Mouse (Mus musculus) CH12.LX (cell line): ENCODE results near the gene Tcea3. TPM values are rescaled to one million over a fixed set of nuclear protein-coding genes. Genes with fewer than 3 reads are reported as not detected.

Source experiments
- DNase-seq: peaks from one replicate; pipeline ENCODE4 v3.0.0-alpha.2; 2013; ENCODE audit errors: extremely low read depth
- H3K27ac ChIP-seq: 2 replicates; pipeline ENCODE4 v1.5.1; 2012; ENCODE audit warnings: low read depth, mild to moderate bottlenecking, control low read depth, moderate library complexity; ENCODE audit not compliant: insufficient read depth
- H3K27me3 ChIP-seq: replicated peaks from 2 replicates; pipeline ENCODE3; 2012; ENCODE audit warnings: inconsistent platforms
- H3K36me3 ChIP-seq, 2 experiments: replicated peaks in 1 of 2; 2 replicates each; pipeline versions ENCODE3 to v1.6.1; 2012; ENCODE audit warnings: inconsistent platforms in 1 of 2, low read length in 1 of 2, mild to moderate bottlenecking in 1 of 2, mixed read lengths in 1 of 2, moderate library complexity in 1 of 2; ENCODE audit not compliant: control insufficient read depth in 1 of 2, insufficient read depth in 1 of 2
- H3K4me1 ChIP-seq, 2 experiments: 2 replicates each; pipeline ENCODE4 v1.6.1; 2012; ENCODE audit warnings: inconsistent platforms in 1 of 2, moderate library complexity in 1 of 2; ENCODE audit not compliant: insufficient read depth in 2 of 2, control insufficient read depth in 1 of 2
- H3K4me2 ChIP-seq: 2 replicates; pipeline ENCODE4 v1.6.1; 2012; ENCODE audit warnings: low read depth, mild to moderate bottlenecking, control low read depth; ENCODE audit not compliant: poor library complexity, insufficient read depth, severe bottlenecking
- H3K4me3 ChIP-seq, 3 experiments: fragments of 150-350 bp in 1 of 3; sonication (generic) in 1 of 3; replicated peaks in 1 of 3; 2 replicates each; pipeline versions ENCODE3 to v1.5.1; 2011 to 2012; ENCODE audit warnings: low read depth in 2 of 3, low read length in 2 of 3, mild to moderate bottlenecking in 2 of 3, moderate library complexity in 2 of 3, control low read depth in 1 of 3, improper control_type of control experiment in 1 of 3, inconsistent platforms in 1 of 3, mixed read lengths in 1 of 3; ENCODE audit not compliant: poor library complexity in 1 of 3
- H3K79me2 ChIP-seq: replicated peaks from 2 replicates; pipeline ENCODE4 v1.6.1; 2012; ENCODE audit warnings: mild to moderate bottlenecking, moderate library complexity; ENCODE audit not compliant: control insufficient read depth, poor library complexity, insufficient read depth, severe bottlenecking; ENCODE audit errors: extremely low read depth
- H3K9ac ChIP-seq: 2 replicates; pipeline ENCODE4 v1.6.1; 2012; ENCODE audit warnings: low read depth, mild to moderate bottlenecking, control low read depth, moderate library complexity; ENCODE audit not compliant: insufficient read depth
- H3K9me3 ChIP-seq: replicated peaks from 2 replicates; pipeline ENCODE3; 2012; ENCODE audit warnings: low read length, inconsistent platforms, mixed read lengths
- BHLHE40 ChIP-seq: IDR thresholded peaks from 2 replicates; pipeline ENCODE4 v1.6.1; 2011; ENCODE audit warnings: mild to moderate bottlenecking, low read depth, low read length, improper control_type of control experiment
- CHD1 ChIP-seq: IDR thresholded peaks from 2 replicates; pipeline ENCODE4 v1.6.1; 2012; ENCODE audit warnings: low read depth, low read length, improper control_type of control experiment, inconsistent platforms
- CHD2 ChIP-seq: IDR thresholded peaks from 2 replicates; pipeline ENCODE4 v1.6.1; 2011; ENCODE audit warnings: low read length, improper control_type of control experiment
- ELF1 ChIP-seq: IDR thresholded peaks from 2 replicates; pipeline ENCODE4 v1.6.1; 2014; ENCODE audit warnings: low read depth, mild to moderate bottlenecking, inconsistent platforms, low read length, improper control_type of control experiment
- EP300 ChIP-seq: IDR thresholded peaks from 2 replicates; pipeline ENCODE4 v1.6.1; 2011; ENCODE audit warnings: low read length, improper control_type of control experiment
- HCFC1 ChIP-seq: IDR thresholded peaks from 2 replicates; pipeline ENCODE4 v1.6.1; 2012; ENCODE audit warnings: low read depth, mild to moderate bottlenecking, inconsistent platforms, low read length, improper control_type of control experiment
- IRF4 ChIP-seq: IDR thresholded peaks from 2 replicates; pipeline ENCODE4 v1.6.1; 2014; ENCODE audit warnings: low read depth, mild to moderate bottlenecking, inconsistent platforms, low read length, improper control_type of control experiment
- KAT2A ChIP-seq: IDR thresholded peaks from 2 replicates; pipeline ENCODE4 v1.6.1; 2012; ENCODE audit warnings: low read length, improper control_type of control experiment, inconsistent platforms; ENCODE audit not compliant: insufficient replicate concordance
- MAFK ChIP-seq: IDR thresholded peaks from 2 replicates; pipeline ENCODE4 v1.6.1; 2011; ENCODE audit warnings: low read length, improper control_type of control experiment; ENCODE audit not compliant: insufficient replicate concordance
- MAX ChIP-seq: IDR thresholded peaks from 2 replicates; pipeline ENCODE4 v1.6.1; 2011; ENCODE audit warnings: low read length, improper control_type of control experiment
- MAZ ChIP-seq: IDR thresholded peaks from 2 replicates; pipeline ENCODE4 v1.6.1; 2012; ENCODE audit warnings: low read depth, mild to moderate bottlenecking, inconsistent platforms, low read length, improper control_type of control experiment, moderate library complexity
- MEF2A ChIP-seq: IDR thresholded peaks from 2 replicates; pipeline ENCODE4 v1.6.1; 2014; ENCODE audit warnings: low read depth, mild to moderate bottlenecking, inconsistent platforms, low read length, improper control_type of control experiment, borderline replicate concordance
- PAX5 ChIP-seq: IDR thresholded peaks from 2 replicates; pipeline ENCODE4 v1.6.1; 2012; ENCODE audit warnings: low read length, inconsistent platforms, mixed read lengths
- RAD21 ChIP-seq: IDR thresholded peaks from 2 replicates; pipeline ENCODE4 v1.6.1; 2011; ENCODE audit warnings: low read depth, mild to moderate bottlenecking, low read length, improper control_type of control experiment, moderate library complexity
- SIN3A ChIP-seq: IDR thresholded peaks from 2 replicates; pipeline ENCODE4 v1.6.1; 2012; ENCODE audit warnings: low read length, improper control_type of control experiment, inconsistent platforms
- SMC3 ChIP-seq: IDR thresholded peaks from 2 replicates; pipeline ENCODE4 v1.6.1; 2011; ENCODE audit warnings: low read depth, low read length, improper control_type of control experiment
- TBP ChIP-seq: conservative IDR thresholded peaks from 2 replicates; pipeline ENCODE4 v1.6.1; 2011; ENCODE audit warnings: low read depth, low read length, improper control_type of control experiment
- TCF12 ChIP-seq: IDR thresholded peaks from 2 replicates; pipeline ENCODE4 v1.6.1; 2014; ENCODE audit warnings: low read depth, mild to moderate bottlenecking, inconsistent platforms, low read length, improper control_type of control experiment
- UBTF ChIP-seq: IDR thresholded peaks from 2 replicates; pipeline ENCODE4 v1.6.1; 2012; ENCODE audit warnings: low read depth, mild to moderate bottlenecking, inconsistent platforms, low read length, improper control_type of control experiment, moderate library complexity
- USF1 ChIP-seq: IDR thresholded peaks from 2 replicates; pipeline ENCODE4 v1.6.1; 2014; ENCODE audit warnings: low read depth, mild to moderate bottlenecking, inconsistent platforms, low read length, improper control_type of control experiment
- ZC3H11A ChIP-seq: IDR thresholded peaks from 2 replicates; pipeline ENCODE4 v1.6.1; 2012; ENCODE audit warnings: low read depth, mild to moderate bottlenecking, inconsistent platforms, low read length, improper control_type of control experiment
- ZKSCAN1 ChIP-seq: IDR thresholded peaks from 2 replicates; pipeline ENCODE4 v1.6.1; 2012; ENCODE audit warnings: low read depth, inconsistent platforms, low read length, improper control_type of control experiment, borderline replicate concordance
- ZMIZ1 ChIP-seq: IDR thresholded peaks from 2 replicates; pipeline ENCODE4 v1.6.1; 2012; ENCODE audit warnings: low read depth, mild to moderate bottlenecking, inconsistent platforms, low read length, improper control_type of control experiment
- ZNF384 ChIP-seq: IDR thresholded peaks from 2 replicates; pipeline ENCODE4 v1.6.1; 2012; ENCODE audit warnings: low read depth, low read length, improper control_type of control experiment, inconsistent platforms
- dilution Hi-C: fragments of 300-500 bp; cut with MboI; formaldehyde crosslinking; loops from 2 replicates; pipeline ENCODE4 v1.14.3; 2020; ENCODE audit warnings: low sequenced_read_pairs; ENCODE audit not compliant: extremely low pct_unique_long_range_greater_than_20kb, extremely low pct_ligation_motif_present
- in situ Hi-C: fragments of 300-500 bp; cut with MboI; formaldehyde crosslinking; loops from 3 replicates; pipeline ENCODE4 v1.14.3; 2019; ENCODE audit warnings: low sequenced_read_pairs, low pct_ligation_motif_present, low pct_unique_long_range_greater_than_20kb, mixed read lengths
- polyA plus RNA-seq: library from polyadenylated mRNA; unstranded; fragments of >175 nt; gene quantifications from 2 replicates; pipeline ENCODE4 v1.2.1, GENCODE M21; 2012; ENCODE audit warnings: low read depth; ENCODE audit not compliant: insufficient read length
- total RNA-seq, 2 experiments: library from RNA; depleted of rRNA; stranded (reverse); fragments of 300-350 nt in 1 of 2; fragments of >200 nt in 1 of 2; gene quantifications; 2 replicates each; pipeline ENCODE4 v1.2.3; 2012 to 2014

The Tcea3 gene
- total and polyA plus RNA-seq, 3 experiments = not detected

GRCm38 (mm10) chr4:136227408-136227807 is 20.1 kb upstream of the Tcea3 start:
- Histone ChIP-seq H3K4me3 (no peak overlapping the region), H3K9ac (no peak overlapping the region), H3K4me2 (no peak overlapping the region), H3K9me3 (no peaks in the 10 kb centered on the region), H3K4me1 (no peaks in the 10 kb centered on the region), H3K36me3 (no peaks in the 10 kb centered on the region), H3K27ac (no peak overlapping the region), H3K79me2 (no peaks in the 10 kb centered on the region), H3K27me3 (peaks cover 63% of the 10 kb centered on the region)
- DNase-seq = no peak
- in situ Hi-C loops = loop anchor here (25.0 kb wide), 1 partner anchor 385 kb away; the partner anchor contains the start of genes Kdm1a, Lactbl1 and Tex46
- no peak for TF ChIP-seq ZMIZ1
- no peak for TF ChIP-seq TCF12
- no peak for TF ChIP-seq CHD2
- no peak for TF ChIP-seq UBTF
- TF ChIP-seq ELF1 = no peak
- no peak for TF ChIP-seq RAD21
- no peak for TF ChIP-seq USF1
- no peak for TF ChIP-seq HCFC1
- TF ChIP-seq SIN3A = no peak
- TF ChIP-seq ZNF384 = no peak
- no peak for TF ChIP-seq MAZ
- dilution Hi-C loops = no loop called here

- no peaks in the 10 kb centered on the region for H3K4me1 ChIP-seq
- dilution Hi-C loops (no loop called here), in situ Hi-C loops (loop anchor here (25.0 kb wide), 1 partner anchor 384 kb away; the partner anchor contains the start of genes Kdm1a, Lactbl1 and Tex46)
- no peak overlapping the region for H3K4me3 ChIP-seq
- DNase-seq = no peak
- H3K9ac ChIP-seq = no peak overlapping the region
- no peak overlapping the region for H3K27ac ChIP-seq
- H3K27me3 ChIP-seq = peaks cover 65% of the 10 kb centered on the region
- no peak overlapping the region for H3K4me2 ChIP-seq
- TF ChIP-seq MAX (no peak), TBP (no peak), PAX5 (no peak), ZNF384 (no peak), BHLHE40 (no peak), MAZ (no peak), EP300 (no peak), MEF2A (no peak), TCF12 (no peak), SMC3 (no peak), KAT2A (no peak), ZMIZ1 (no peak), ZC3H11A (no peak), IRF4 (no peak), MAFK (no peak), CHD2 (no peak), RAD21 (no peak), ZKSCAN1 (no peak), CHD1 (no peak)
- H3K9me3 ChIP-seq = no peaks in the 10 kb centered on the region
- H3K36me3 ChIP-seq = no peaks in the 10 kb centered on the region
- H3K79me2 ChIP-seq = no peaks in the 10 kb centered on the region
These were observed 18.9 kb upstream of the Tcea3 start for GRCm38 (mm10) chr4:136228640-136229039.
